Mouse (Mus musculus): ENCODE data around the gene Stip1. TPM values are rescaled to one million over a fixed set of nuclear protein-coding genes. Genes with fewer than 3 reads are reported as not detected.

The Stip1 gene
- polyA plus RNA-seq, 1 experiment from 2014 or later, result 51.8 TPM

DNA sequence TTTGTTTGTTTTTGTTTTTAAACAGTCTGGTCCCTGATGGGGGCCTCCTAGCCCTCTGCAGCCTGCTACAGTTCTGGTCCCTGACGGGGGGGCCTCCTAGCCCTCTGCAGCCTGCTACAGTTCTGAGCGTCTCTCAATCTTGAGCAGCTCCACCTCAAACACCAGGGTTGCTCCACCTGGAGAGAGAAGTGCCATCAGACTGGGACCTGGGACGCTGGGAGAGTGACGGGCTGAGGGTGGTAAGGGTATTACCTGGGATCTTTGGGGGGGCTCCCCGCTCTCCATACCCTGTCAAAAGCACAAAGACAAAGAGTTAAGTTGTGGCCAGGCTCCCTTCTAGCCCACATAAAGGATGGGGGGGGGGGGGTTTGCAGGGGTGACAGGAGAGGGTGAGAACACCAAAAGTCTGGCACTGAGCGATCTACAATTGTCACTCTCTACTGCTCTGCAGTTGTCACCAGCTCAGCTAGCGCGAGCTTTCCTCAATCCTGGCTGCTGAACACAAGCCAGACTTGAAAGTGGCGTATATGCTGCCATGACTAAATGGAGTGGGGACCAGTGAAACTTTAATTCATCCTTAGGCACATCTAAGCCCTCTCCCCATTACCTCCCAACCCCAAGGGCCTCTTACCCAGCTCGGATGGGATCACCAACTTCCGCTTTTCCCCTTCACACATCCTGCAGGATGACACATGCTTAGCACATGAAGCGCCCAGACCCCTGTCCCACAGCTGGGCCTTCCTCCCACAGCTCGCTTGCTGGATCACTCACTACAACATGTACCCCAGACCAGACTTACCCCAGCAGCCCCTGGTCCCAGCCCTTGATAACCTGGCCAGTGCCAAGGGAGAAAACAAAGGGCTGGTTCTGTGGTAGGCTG lies 61.8 kb downstream of the Stip1 start:
- ATAC-seq, result no peak
- Histone ChIP-seq H3K4me3 (ENCODE audit: low read depth, low read length) (no peak overlapping the region), H3K27ac (ENCODE audit: low read length) (no peak overlapping the region), H3K9me3 (ENCODE audit: low read length) (no peaks in the 10 kb centered on the region), H3K9ac (replicated peaks; ENCODE audit: low read depth) (no peak overlapping the region), H3K36me3 (ENCODE audit: insufficient read depth, low read length) (no peaks in the 10 kb centered on the region), H3K4me1 (ENCODE audit: insufficient read depth, low read depth, low read length) (peaks cover 16% of the 10 kb centered on the region), H3K27me3 (replicated peaks; ENCODE audit: insufficient read depth, low read length) (no peaks in the 10 kb centered on the region), H3K4me2 (replicated peaks; ENCODE audit: low read depth, low read length) (no peak overlapping the region)
- WGBS, result 76% methylated on average over 13 of the region's 13 CpGs
- DNase-seq (ENCODE audit: low spot score), result no peak
- TF ChIP-seq CTCF (IDR thresholded peaks at IDR 0.05) (no peak), EP300 (IDR thresholded peaks at IDR 0.05) (no peak)

DNA sequence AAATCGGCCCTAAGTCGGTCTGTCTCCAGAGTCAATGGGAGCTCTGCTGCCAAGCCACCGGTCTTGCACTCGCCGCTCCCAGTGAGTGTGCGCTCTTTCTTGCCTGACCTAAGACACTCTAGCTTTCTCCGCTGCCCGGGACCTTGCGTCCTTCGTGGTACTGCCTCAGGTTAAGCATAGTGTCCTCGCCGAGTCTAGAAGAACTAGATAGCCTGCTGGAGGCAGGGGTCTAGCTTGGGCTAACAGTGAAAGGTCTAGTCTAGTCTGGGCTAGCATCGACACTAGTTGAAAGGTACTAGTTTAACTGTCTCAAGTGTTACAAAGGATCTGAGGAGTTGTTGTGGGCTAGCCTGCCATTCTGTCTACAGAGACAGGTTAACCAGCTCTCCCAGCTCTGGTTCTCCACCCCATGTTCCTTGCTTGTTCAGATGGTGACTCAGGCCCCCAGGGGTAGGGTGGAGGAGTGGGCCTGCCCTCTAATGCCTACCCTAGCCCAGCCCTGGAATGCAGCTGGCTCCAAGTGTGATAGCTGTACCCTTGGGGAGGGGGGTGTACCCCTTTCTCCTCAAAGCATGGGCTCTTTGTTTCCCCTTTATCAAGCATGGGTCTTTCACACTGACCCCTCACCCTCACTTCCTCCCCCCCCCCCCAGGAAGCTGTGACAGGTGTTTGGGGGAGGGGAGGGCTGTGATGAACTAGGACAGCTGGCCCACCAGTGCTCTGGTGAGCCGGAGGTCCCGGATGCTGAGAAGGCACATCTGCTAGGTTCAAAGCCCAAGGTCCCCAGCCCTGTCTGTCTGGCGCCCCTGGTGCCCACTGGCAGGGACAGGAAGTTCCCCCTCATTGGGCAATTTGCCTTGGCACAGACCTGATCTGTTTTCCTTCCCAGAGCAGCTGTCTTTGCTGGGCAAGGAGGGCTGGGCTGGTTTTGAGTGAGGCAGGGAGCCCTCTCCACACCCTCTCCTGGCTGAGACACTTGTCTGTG lies 63.9 kb downstream of the Stip1 start, which contains the start of gene Plcb3:
Gene Plcb3 (minus strand): TSS at position 934 of the 985 bp plus-strand sequence.
- Histone ChIP-seq H3K4me1 (ENCODE audit: insufficient read depth, low read depth, low read length) (peaks cover 12% of the 10 kb centered on the region), H3K9ac (replicated peaks; ENCODE audit: low read depth) (peak within 1 kb of the TSS; percentile 52), H3K4me2 (replicated peaks; ENCODE audit: low read depth, low read length) (peak within 1 kb of the TSS; percentile 88), H3K36me3 (ENCODE audit: insufficient read depth, low read length) (no peaks in the 10 kb centered on the region), H3K27ac (ENCODE audit: low read length) (peak within 1 kb of the TSS; percentile 39), H3K27me3 (replicated peaks; ENCODE audit: insufficient read depth, low read length) (no peaks in the 10 kb centered on the region), H3K9me3 (ENCODE audit: low read length) (no peaks in the 10 kb centered on the region), H3K4me3 (ENCODE audit: low read depth, low read length) (peak within 1 kb of the TSS; percentile 64)
- DNase-seq (ENCODE audit: low spot score) (peak; percentile 84), ATAC-seq (no peak)
- 0% methylated on average over 16 of the region's 16 CpGs for WGBS
- TF ChIP-seq CTCF (IDR thresholded peaks at IDR 0.05) (peak; percentile 57), EP300 (IDR thresholded peaks at IDR 0.05) (0 out of 2 replicates have a peak, but pooled peaks have one; percentile 14)

DNA sequence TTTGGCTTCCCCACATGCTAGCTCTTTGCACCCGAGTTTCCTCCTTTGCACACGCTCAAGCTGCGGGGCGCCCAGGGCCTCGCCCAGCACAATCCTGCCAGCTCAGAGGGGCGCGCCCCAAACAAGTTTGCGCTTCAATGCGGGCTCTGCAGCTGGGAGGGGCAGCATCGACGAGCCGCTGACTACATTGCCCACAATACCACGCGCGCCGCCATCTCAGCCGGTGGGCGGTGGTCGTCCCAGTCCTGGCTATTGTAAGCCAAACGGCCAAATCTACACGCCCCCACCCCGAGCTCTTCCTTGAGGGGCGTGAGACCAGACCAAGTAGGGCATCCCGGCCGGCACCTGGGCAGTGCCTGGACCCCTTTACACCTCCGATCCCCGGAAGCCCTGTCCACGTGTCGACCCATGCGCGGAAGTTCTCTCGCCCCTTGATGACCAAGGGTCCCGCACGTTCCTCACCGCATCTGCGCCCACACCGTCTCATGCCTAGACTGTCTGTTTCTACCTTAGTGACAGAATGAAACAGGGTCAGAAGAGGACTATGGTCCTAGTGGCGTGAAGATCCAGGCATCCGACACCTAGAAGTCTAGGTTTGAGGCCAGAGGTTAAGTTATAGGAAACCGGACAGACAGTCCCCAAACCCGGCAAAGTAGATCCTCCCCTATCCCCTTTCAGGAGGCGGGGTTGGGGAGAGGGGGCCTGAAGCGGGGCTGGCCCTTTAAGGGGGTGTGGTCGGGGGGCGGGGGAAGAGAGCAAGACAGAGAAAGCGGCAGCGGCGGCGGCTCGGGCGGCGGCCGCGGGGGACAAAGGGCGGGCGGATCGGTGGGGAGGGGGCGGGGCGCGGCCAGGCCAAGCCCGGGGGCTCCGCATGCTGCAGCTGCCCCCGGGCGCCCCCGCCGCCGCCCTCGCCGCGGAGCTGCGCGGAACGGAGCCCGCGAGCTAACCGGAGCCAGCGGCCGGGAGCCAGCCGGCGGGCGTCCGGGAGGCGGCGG lies 65.3 kb downstream of the Stip1 start, which contains the start of gene Ppp1r14b:
Gene Ppp1r14b (plus strand): TSS at position 758 of the 995 bp plus-strand sequence.
- Histone ChIP-seq H3K27me3 (replicated peaks; ENCODE audit: insufficient read depth, low read length) (no peaks in the 10 kb centered on the region), H3K36me3 (ENCODE audit: insufficient read depth, low read length) (no peaks in the 10 kb centered on the region), H3K4me1 (ENCODE audit: insufficient read depth, low read depth, low read length) (peaks cover 18% of the 10 kb centered on the region), H3K4me3 (ENCODE audit: low read depth, low read length) (peak within 1 kb of the TSS; percentile 64), H3K9ac (replicated peaks; ENCODE audit: low read depth) (peak within 1 kb of the TSS; percentile 52), H3K4me2 (replicated peaks; ENCODE audit: low read depth, low read length) (peak within 1 kb of the TSS; percentile 88), H3K9me3 (ENCODE audit: low read length) (no peaks in the 10 kb centered on the region), H3K27ac (ENCODE audit: low read length) (peak within 1 kb of the TSS; percentile 78)
- TF ChIP-seq EP300 (IDR thresholded peaks at IDR 0.05), result no peak
- no peak for TF ChIP-seq CTCF (IDR thresholded peaks at IDR 0.05)
- under 1% methylated on average over 66 of the region's 84 CpGs for WGBS
- peak; percentile 60 for ATAC-seq
- peak; percentile 89 for DNase-seq (ENCODE audit: low spot score)

DNA sequence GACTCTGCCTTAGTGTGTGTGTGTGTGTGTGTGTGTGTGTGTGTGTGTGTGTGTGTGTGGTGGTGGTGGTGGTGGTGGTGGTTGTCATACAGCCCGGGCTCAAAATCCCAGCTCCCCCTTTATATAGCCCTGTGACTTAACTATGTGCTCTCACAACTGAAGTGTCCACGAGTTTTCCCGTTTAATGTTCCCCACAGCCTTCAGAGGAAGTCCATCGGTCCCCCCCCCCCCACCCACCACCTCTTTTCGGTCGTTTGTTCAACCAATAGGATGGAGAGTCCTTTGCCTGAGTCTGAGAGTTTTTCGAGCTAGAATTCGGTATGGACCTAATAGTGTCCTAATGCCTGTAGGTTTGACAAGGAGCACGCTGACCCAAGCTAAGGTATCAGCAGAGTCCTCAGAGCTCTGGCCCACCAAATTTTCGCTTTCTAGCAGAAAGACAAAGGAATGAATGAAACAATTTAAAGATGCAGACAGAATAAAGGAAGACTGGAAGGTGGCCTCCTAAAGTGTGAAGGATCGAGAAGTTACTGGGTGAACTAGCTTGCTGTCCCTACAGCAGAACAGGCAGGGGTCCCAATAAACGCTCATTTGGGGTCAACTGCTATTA lies 66.1 kb downstream of the Stip1 start:
- H3K4me2 ChIP-seq (replicated peaks; ENCODE audit: low read depth, low read length), result peak overlapping the region; percentile 88
- no peak overlapping the region for H3K27ac ChIP-seq (ENCODE audit: low read length)
- 20% methylated on average over 12 of the region's 12 CpGs for WGBS
- no peaks in the 10 kb centered on the region for H3K9me3 ChIP-seq (ENCODE audit: low read length)
- TF ChIP-seq EP300 (IDR thresholded peaks at IDR 0.05), result no peak
- no peak for TF ChIP-seq CTCF (IDR thresholded peaks at IDR 0.05)
- ATAC-seq, result no peak
- DNase-seq (ENCODE audit: low spot score), result no peak
- no peak overlapping the region for H3K9ac ChIP-seq (replicated peaks; ENCODE audit: low read depth)
- peaks cover 22% of the 10 kb centered on the region for H3K4me1 ChIP-seq (ENCODE audit: insufficient read depth, low read depth, low read length)
- H3K4me3 ChIP-seq (ENCODE audit: low read depth, low read length), result peak overlapping the region; percentile 64; the same call in 1 of the 2 replicates
- H3K27me3 ChIP-seq (replicated peaks; ENCODE audit: insufficient read depth, low read length), result no peaks in the 10 kb centered on the region
- H3K36me3 ChIP-seq (ENCODE audit: insufficient read depth, low read length), result no peaks in the 10 kb centered on the region
